Mouse (Mus musculus) lung, postnatal 0 days (tissue): ENCODE measurements around the gene Sfxn3. TPM values are rescaled to one million over a fixed set of nuclear protein-coding genes. Genes with fewer than 3 reads are reported as not detected.
"Not testable (repeated sequence)": the region's sequence is repeated elsewhere in the genome, so short reads cannot be mapped to it uniquely, and the experiment has no call there.

Source experiments
- ATAC-seq: fragments of 200-750 bp; cut with Nextera tagmentation; 2 replicates; pipeline ENCODE4 v1.8.0; 2017; ENCODE audit warnings: moderate library complexity
- DNase-seq: peaks from one replicate; pipeline ENCODE4 v3.0.0-alpha.2; 2016; ENCODE audit warnings: low spot score
- H3K27ac ChIP-seq: fragments of 300-500 bp; sonication (generic); 2 replicates; pipeline ENCODE4 v1.5.1; 2014; ENCODE audit warnings: antibody characterized with exemption, mild to moderate bottlenecking, low read length, mixed read lengths
- H3K27me3 ChIP-seq: fragments of 300-500 bp; sonication (generic); replicated peaks from 2 replicates; pipeline ENCODE4 v1.6.1; 2014; ENCODE audit warnings: low read length, mixed read lengths; ENCODE audit not compliant: insufficient read depth
- H3K36me3 ChIP-seq: fragments of 300-500 bp; sonication (generic); 2 replicates; pipeline ENCODE4 v1.6.1; 2014; ENCODE audit warnings: low read length, mixed read lengths; ENCODE audit not compliant: insufficient read depth
- H3K4me1 ChIP-seq: fragments of 300-500 bp; sonication (generic); 2 replicates; pipeline ENCODE4 v1.6.1; 2014; ENCODE audit warnings: antibody characterized with exemption, low read depth, low read length, mixed read lengths; ENCODE audit not compliant: insufficient read depth
- H3K4me2 ChIP-seq: fragments of 300-500 bp; sonication (generic); replicated peaks from 2 replicates; pipeline ENCODE4 v1.6.1; 2014; ENCODE audit warnings: low read depth, mild to moderate bottlenecking, low read length, moderate library complexity, mixed read lengths
- H3K4me3 ChIP-seq: fragments of 300-500 bp; sonication (generic); 2 replicates; pipeline ENCODE4 v1.5.1; 2014; ENCODE audit warnings: low read depth, low read length
- H3K9ac ChIP-seq: fragments of 300-500 bp; sonication (generic); replicated peaks from 2 replicates; pipeline ENCODE4 v1.6.1; 2014; ENCODE audit warnings: low read depth, mild to moderate bottlenecking
- H3K9me3 ChIP-seq: fragments of 300-500 bp; sonication (generic); 2 replicates; pipeline ENCODE4 v1.6.1; 2016; ENCODE audit warnings: low read length, mixed read lengths
- CTCF ChIP-seq: IDR thresholded peaks from 2 replicates; pipeline ENCODE4 v1.5.1; 2016; ENCODE audit warnings: antibody characterized with exemption, mild to moderate bottlenecking
- EP300 ChIP-seq: IDR thresholded peaks from 2 replicates; pipeline ENCODE4 v1.6.1; 2016; ENCODE audit warnings: antibody characterized with exemption, mild to moderate bottlenecking, control low read depth
- WGBS: fragments of 180-500 bp; shearing (Covaris S2); extraction: QIAGEN DNeasy Blood & Tissue Kit; methylation state at CpG from one replicate; pipeline ENCODE4 v1.1.7; 2014; 5-methylcytosine and 5-hydroxymethylcytosine counted together
- polyA plus RNA-seq: library from polyadenylated mRNA; unstranded; fragments of >200 nt; fragmentation: Nextera tagmentation; extraction: Ambion mirVana; gene quantifications from 2 replicates; pipeline ENCODE4 v1.2.1, GENCODE M21; 2015

Gene Sfxn3
- polyA plus RNA-seq, 1 experiment from 2014 or later: 53.0 TPM

GRCm38 (mm10) chr19:45030111-45030510, 17.2 kb upstream of the Sfxn3 start:
- Histone ChIP-seq H3K27ac (no peak overlapping the region), H3K27me3 (no peaks in the 10 kb centered on the region), H3K9me3 (no peaks in the 10 kb centered on the region), H3K4me1 (no peaks in the 10 kb centered on the region; the same call in 1 of the 2 replicates), H3K36me3 (0 out of 2 replicates have a peak, but pooled peaks cover 10% of the 10 kb centered on the region), H3K9ac (no peak overlapping the region), H3K4me2 (no peak overlapping the region), H3K4me3 (no peak overlapping the region)
- DNase-seq (peak; percentile 64), ATAC-seq (peak; percentile 39)
- WGBS: 32% methylated on average over 8 of the region's 8 CpGs
- TF ChIP-seq CTCF (peak; percentile 90), EP300 (no peak)

DNA sequence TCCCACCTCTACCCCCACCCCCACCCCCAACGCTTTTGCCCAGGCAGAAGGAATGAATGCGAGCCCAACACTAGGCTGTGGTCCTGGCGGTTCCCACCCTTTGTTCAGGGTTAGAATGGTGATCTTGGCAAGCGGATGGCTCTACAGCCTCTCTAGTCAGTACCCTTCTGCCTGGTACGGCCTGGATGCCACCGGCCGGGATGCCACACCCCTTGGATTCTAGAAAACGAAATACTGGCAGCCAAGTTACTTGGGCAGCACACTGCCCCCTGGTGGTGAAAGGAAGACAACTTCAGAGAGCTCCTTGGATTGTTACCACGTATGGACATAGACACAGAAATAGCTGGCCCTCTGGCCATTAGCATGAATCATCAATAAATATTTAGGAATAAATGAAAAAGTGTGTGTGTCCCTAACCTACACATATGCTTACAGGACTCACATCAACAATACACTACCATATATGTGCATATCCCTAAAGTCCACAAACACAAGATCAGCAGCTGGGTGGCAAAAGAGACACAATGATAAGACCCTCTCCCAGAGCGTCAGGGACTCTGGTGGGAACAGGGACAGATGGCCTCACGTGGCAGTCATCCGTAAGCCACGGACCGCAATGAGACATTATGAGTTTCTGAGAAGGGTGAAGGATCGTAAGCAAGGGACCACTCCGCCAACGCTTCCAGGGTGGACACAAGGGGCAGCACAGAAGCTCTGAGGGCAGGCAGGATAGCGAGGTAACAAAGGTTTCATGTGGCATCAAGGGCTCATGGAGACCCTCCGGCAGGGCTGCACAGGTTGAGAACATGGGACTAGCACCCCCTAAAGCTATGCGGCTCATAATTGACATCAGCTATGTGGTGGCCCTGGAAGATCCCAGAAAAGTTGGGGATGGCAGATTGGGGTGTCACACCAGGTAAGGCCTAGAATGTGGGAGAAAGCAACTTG, 16.3 kb upstream of the Sfxn3 start:
- peak; percentile 95 for DNase-seq
- TF ChIP-seq CTCF: peak; percentile 91
- TF ChIP-seq EP300: no peak
- Histone ChIP-seq H3K4me2 (peak overlapping the region; percentile 52), H3K27ac (no peak overlapping the region), H3K27me3 (no peaks in the 10 kb centered on the region), H3K9me3 (no peaks in the 10 kb centered on the region), H3K4me3 (no peak overlapping the region), H3K4me1 (no peaks in the 10 kb centered on the region; the same call in 1 of the 2 replicates), H3K9ac (no peak overlapping the region), H3K36me3 (0 out of 2 replicates have a peak, but pooled peaks cover 6% of the 10 kb centered on the region)
- peak; percentile 52 for ATAC-seq
- 35% methylated on average over 20 of the region's 20 CpGs for WGBS

GRCm38 (mm10) chr19:45031780-45032179, 15.5 kb upstream of the Sfxn3 start:
- 8% methylated on average over 4 of the region's 4 CpGs for WGBS
- Histone ChIP-seq H3K36me3 (no peaks in the 10 kb centered on the region), H3K9me3 (no peaks in the 10 kb centered on the region), H3K4me1 (no peaks in the 10 kb centered on the region; the same call in 1 of the 2 replicates), H3K4me3 (no peak overlapping the region), H3K9ac (no peak overlapping the region), H3K27ac (no peak overlapping the region), H3K4me2 (no peak overlapping the region), H3K27me3 (no peaks in the 10 kb centered on the region)
- DNase-seq (peak; percentile 92), ATAC-seq (peak; percentile 66)
- TF ChIP-seq CTCF: peak; percentile 89
- no peak for TF ChIP-seq EP300

DNA sequence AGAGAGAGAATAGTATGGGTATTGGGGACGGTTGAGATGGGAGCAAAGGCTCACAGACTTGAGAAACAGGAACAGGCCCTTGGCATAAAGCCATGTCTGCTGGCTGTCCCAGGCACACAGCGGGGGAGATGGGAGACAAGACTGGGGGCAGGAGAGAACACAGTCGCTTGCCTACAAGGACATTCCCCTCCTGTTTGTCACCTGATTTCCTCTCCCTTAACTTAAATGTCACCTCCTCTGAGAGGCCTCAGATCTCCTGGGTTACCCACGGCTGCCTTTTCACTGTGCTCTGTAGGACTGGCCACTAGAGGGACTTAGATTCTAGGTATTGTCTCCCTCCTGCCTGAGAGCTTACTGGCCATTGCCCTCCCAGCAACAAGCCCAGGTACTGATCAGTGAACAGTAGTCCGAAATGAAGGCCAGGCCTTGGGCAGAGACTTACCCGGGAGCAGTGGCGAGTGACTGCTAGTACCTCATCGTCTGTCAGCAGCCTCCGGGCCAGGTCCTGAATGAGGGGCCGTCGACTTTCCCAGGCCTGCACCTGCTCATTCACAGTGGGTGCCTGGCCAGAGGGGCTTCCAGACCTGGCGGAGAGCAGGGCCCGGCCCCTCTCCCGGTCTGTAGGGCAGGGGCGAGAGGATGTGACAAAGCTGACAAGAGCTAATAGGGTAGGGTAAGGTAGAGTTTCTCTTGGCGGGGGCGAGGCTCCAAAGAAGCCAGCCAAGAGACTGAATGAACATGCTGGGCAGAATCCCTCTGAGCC, 14.6 kb upstream of the Sfxn3 start:
- TF ChIP-seq CTCF: peak; percentile 69
- TF ChIP-seq EP300: no peak
- Histone ChIP-seq H3K4me2 (no peak overlapping the region), H3K4me3 (no peak overlapping the region), H3K4me1 (no peaks in the 10 kb centered on the region; the same call in 1 of the 2 replicates), H3K27ac (no peak overlapping the region), H3K9ac (no peak overlapping the region), H3K9me3 (no peaks in the 10 kb centered on the region), H3K36me3 (no peaks in the 10 kb centered on the region), H3K27me3 (no peaks in the 10 kb centered on the region)
- no peak for ATAC-seq
- WGBS: 49% methylated on average over 17 of the region's 17 CpGs
- peak; percentile 66 for DNase-seq

DNA sequence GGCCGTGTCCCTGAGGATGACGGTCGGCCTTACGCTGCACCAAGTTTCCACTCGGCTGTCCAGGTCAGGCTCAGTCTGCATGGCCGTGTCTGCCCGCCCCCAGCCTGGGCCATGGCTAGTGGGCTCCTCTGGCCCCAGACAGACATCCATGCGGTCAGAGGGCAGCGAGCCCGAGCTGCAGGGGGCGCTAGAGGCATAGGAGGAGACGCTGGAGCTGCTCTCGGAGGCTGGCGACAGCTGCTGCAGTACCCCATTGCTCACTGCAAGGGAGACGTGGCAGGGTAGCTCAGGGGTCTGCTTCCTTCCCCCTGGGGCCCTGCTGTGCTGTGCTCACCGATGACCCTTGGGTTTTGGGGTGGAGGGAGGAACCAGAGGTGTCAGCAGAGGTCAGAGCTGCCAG, 10.4 kb upstream of the Sfxn3 start:
- Histone ChIP-seq H3K9me3 (no peaks in the 10 kb centered on the region), H3K27me3 (no peaks in the 10 kb centered on the region)
- peak; percentile 46 for DNase-seq

DNA sequence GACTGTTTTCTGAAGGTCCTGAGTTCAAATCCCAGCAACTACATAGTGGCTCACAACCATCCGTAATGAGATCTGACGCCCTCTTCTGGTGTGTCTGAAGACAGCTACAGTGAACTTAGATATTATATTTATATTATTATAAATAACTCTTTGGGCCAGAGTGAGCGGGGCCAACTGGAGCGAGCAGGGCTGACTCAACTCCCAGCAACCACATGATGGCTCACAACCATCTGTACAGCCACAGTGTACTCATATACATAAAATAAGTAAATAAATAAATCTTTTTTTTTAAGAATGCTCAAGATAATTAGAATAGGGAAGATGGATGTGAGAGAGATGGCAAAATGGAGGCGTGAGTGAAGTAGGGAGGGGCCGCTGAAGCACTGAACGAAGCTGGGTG, 9.1 kb upstream of the Sfxn3 start:
- H3K4me1 ChIP-seq, H3K4me3 ChIP-seq, H3K4me2 ChIP-seq, H3K9me3 ChIP-seq, DNase-seq, ATAC-seq, H3K27me3 ChIP-seq, H3K9ac ChIP-seq, H3K27ac ChIP-seq, H3K36me3 ChIP-seq: not testable (repeated sequence)
- WGBS: 81% methylated on average over 7 of the region's 7 CpGs

More for the DNA sequence above, 10.4 kb upstream of the Sfxn3 start:
- no peak overlapping the region for H3K4me2 ChIP-seq
- H3K9ac ChIP-seq: no peak overlapping the region
- TF ChIP-seq EP300 (no peak), CTCF (peak; percentile 87)
- H3K27ac ChIP-seq: no peak overlapping the region
- H3K36me3 ChIP-seq: no peaks in the 10 kb centered on the region
- WGBS: 37% methylated on average over 15 of the region's 16 CpGs
- H3K4me3 ChIP-seq: no peak overlapping the region
- no peaks in the 10 kb centered on the region for H3K4me1 ChIP-seq
- peak; percentile 52 for ATAC-seq
